Mouse (Mus musculus) layer of hippocampus, adult 9-10 months (tissue): Measurements from ENCODE around the gene Il1rapl2.
"Not testable (repeated sequence)": the region's sequence is repeated elsewhere in the genome, so short reads cannot be mapped to it uniquely, and the experiment has no call there.

Experiments used
- DNase-seq: peaks from one replicate; pipeline ENCODE4 v3.0.0; 2022; ENCODE audit warnings: low spot score

Il1rapl2 gene

GRCm38 (mm10) chrX:138209480-138209879 lies 639.1 kb downstream of the Il1rapl2 start, which contains the start of gene Tex13a:
TSS of gene Tex13a (minus strand) at chrX:138209580.
- no peak for DNase-seq

GRCm38 (mm10) chrX:138234626-138235025 lies 664.2 kb downstream of the Il1rapl2 start:
- DNase-seq, result no peak

- DNase-seq, result not testable (repeated sequence)
Observed at GRCm38 (mm10) chrX:138348736-138349135, 778.3 kb downstream of the Il1rapl2 start.

- DNase-seq, result no peak
Observed at GRCm38 (mm10) chrX:138433794-138434193, 863.4 kb downstream of the Il1rapl2 start.

- no peak for DNase-seq
Observed at GRCm38 (mm10) chrX:138437939-138438338, 867.5 kb downstream of the Il1rapl2 start.

GRCm38 (mm10) chrX:138449856-138450255 lies 879.4 kb downstream of the Il1rapl2 start:
- no peak for DNase-seq

- DNase-seq, result no peak
Observed at GRCm38 (mm10) chrX:138478488-138478887, 908.1 kb downstream of the Il1rapl2 start.

GRCm38 (mm10) chrX:138500510-138500909 lies 930.1 kb downstream of the Il1rapl2 start:
- DNase-seq, result no peak

- no peak for DNase-seq
Observed at GRCm38 (mm10) chrX:138505049-138505448, 934.6 kb downstream of the Il1rapl2 start.

GRCm38 (mm10) chrX:138620106-138620505 lies 1049.7 kb downstream of the Il1rapl2 start:
- no peak for DNase-seq

GRCm38 (mm10) chrX:138625311-138625710 lies 1054.9 kb downstream of the Il1rapl2 start:
- no peak for DNase-seq

- no peak for DNase-seq
Observed at GRCm38 (mm10) chrX:138722372-138722771, 1152.0 kb downstream of the Il1rapl2 start.

- DNase-seq, result no peak
Observed at GRCm38 (mm10) chrX:138800958-138801357, 1230.5 kb downstream of the Il1rapl2 start.

GRCm38 (mm10) chrX:138831876-138832275 lies 1261.5 kb downstream of the Il1rapl2 start:
- DNase-seq, result no peak

- DNase-seq, result no peak
Observed at GRCm38 (mm10) chrX:138833894-138834293, 1263.5 kb downstream of the Il1rapl2 start.

GRCm38 (mm10) chrX:138838381-138838780 lies 1268.0 kb downstream of the Il1rapl2 start:
- DNase-seq, result no peak
